Mouse (Mus musculus): ENCODE measurements at regions not wholly inside any gene's neighbourhood (a gene's known extent, or its start where the extent isn't known, plus 50 kb on each side); places are given as distances from the start of the nearest gene placed in this dataset.
A peak's percentile ranks its signal among the peaks of the same experiment; 100 is the strongest.

DNA sequence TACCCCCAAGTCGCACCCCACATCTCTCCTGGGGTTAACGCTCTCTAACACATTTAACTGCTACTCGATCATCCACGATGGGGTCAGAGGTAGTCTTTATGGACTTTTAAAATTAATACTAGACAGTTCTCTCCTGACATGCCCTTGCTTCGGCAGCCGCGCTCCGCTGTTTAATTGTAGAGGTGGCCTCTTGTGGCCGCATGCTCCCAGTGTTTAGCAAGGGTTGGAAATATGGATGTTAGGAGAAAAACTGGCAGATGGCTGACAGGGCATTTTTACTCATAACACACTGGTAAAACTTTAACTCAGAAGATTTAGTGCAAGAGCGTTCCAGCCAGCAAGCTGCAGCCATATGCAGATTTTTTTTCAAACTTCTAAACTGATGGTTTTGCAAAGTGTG is 242.7 kb downstream of the Tshz3 start:
- H3K27ac ChIP-seq (replicated peaks) = no peak overlapping the region
- H3K4me3 ChIP-seq (replicated peaks) = no peak overlapping the region
- H3K36me3 ChIP-seq = no peaks in the 10 kb centered on the region
- WGBS = 64% methylated on average over 10 of the region's 10 CpGs
- no peak for ATAC-seq (ENCODE audit: insufficient number of reproducible peaks, low FRiP score, low TSS enrichment, low read depth)
- H3K4me2 ChIP-seq (replicated peaks) = no peak overlapping the region
- no peak overlapping the region for H3K9ac ChIP-seq
- H3K27me3 ChIP-seq = no peaks in the 10 kb centered on the region
- H3K4me1 ChIP-seq = no peaks in the 10 kb centered on the region
- no peaks in the 10 kb centered on the region for H3K9me3 ChIP-seq (replicated peaks)

DNA sequence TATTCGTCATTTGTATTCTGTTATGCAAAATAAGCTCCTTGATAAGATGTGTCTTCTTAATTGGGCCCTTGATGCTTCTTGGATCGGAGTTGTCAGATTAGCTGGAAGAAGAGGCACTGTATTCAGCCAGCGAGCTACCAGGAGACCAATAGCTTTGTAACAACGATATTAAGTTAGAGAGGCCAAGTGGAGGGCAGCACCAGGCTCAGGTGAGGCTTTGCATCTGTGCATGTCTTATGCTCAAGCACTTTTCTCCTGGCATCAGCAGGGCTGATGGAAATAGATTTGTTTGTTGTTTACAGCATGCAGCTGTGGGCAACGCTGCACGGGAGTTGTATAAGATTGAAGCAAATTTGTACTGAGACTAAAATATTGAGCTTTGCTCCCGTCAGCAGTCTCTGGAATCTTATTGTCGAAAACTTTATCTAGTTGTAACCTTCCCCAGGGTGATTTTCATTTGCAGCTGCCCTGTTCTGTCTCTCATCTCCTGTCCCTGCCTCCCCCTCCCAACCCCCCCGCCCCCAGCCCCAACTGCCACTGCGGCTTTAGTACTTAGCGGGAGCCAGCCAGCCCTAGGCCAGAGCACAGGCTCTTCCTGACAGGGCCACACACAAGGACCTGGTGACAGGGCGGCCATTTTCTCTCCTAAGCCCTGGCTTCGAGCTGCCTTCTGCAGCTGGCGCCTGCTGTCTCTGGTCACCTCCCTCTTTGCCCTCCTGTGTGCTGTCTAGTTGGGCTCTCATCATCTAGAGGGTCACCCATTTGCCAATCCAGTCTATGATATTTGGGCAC is 247.3 kb downstream of the Tshz3 start:
- Histone ChIP-seq H3K4me2 (replicated peaks) (no peak overlapping the region), H3K4me3 (replicated peaks) (no peak overlapping the region), H3K9me3 (replicated peaks) (no peaks in the 10 kb centered on the region), H3K27me3 (no peaks in the 10 kb centered on the region), H3K36me3 (no peaks in the 10 kb centered on the region), H3K27ac (replicated peaks) (no peak overlapping the region), H3K9ac (no peak overlapping the region), H3K4me1 (no peaks in the 10 kb centered on the region)
- no peak for ATAC-seq (ENCODE audit: insufficient number of reproducible peaks, low FRiP score, low TSS enrichment, low read depth)
- 52% methylated on average over 14 of the region's 14 CpGs for WGBS

DNA sequence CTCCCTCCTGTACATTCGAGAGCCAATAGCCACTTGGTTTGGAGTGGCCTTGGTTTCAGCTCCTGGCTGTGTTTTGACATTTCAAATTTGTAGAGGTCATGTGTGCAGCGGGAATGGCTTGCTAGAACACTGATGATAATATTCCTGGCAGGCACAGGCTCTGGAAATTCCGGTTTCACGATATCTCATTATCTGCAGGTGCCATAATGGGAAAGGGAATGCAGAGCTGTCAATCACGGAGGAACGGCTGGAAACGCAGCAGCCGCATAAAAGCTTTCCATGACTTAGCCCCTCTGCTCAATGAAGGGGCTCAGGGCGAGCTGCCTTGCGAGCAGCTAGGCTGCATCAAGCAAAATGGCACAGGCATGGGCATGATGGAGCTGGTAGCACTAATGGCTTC is 251.6 kb downstream of the Tshz3 start:
- Histone ChIP-seq H3K9ac (no peak overlapping the region), H3K27me3 (no peaks in the 10 kb centered on the region), H3K4me1 (no peaks in the 10 kb centered on the region), H3K9me3 (replicated peaks) (no peaks in the 10 kb centered on the region), H3K4me2 (replicated peaks) (no peak overlapping the region), H3K36me3 (no peaks in the 10 kb centered on the region), H3K4me3 (replicated peaks) (no peak overlapping the region), H3K27ac (replicated peaks) (no peak overlapping the region)
- 58% methylated on average over 10 of the region's 10 CpGs for WGBS
- ATAC-seq (ENCODE audit: insufficient number of reproducible peaks, low FRiP score, low TSS enrichment, low read depth) = no peak

DNA sequence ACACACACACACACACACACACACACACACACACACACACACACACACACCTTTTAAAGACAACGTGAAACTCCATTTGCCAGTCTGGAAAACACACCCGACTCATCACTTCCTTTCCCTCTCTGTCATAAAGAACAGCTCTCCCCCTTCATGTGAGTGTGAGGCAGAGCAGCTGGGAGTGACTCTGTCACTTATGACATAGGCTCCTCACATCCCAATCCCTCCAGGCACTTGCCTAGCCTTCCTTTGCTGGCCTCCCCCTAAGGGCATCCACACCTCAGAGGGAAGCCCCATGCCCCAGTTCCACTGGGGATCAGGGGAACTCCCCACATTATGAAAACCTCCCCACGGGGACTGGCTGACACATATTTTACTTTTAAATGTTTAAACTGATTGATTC is 257.5 kb downstream of the Tshz3 start:
- Histone ChIP-seq H3K9me3 (replicated peaks) (no peaks in the 10 kb centered on the region), H3K4me1 (no peaks in the 10 kb centered on the region), H3K27ac (replicated peaks) (no peak overlapping the region), H3K4me2 (replicated peaks) (no peak overlapping the region), H3K9ac (no peak overlapping the region), H3K36me3 (no peaks in the 10 kb centered on the region), H3K27me3 (no peaks in the 10 kb centered on the region), H3K4me3 (replicated peaks) (no peak overlapping the region)
- WGBS = 43% methylated on average over 3 of the region's 3 CpGs
- ATAC-seq (ENCODE audit: insufficient number of reproducible peaks, low FRiP score, low TSS enrichment, low read depth) = no peak

DNA sequence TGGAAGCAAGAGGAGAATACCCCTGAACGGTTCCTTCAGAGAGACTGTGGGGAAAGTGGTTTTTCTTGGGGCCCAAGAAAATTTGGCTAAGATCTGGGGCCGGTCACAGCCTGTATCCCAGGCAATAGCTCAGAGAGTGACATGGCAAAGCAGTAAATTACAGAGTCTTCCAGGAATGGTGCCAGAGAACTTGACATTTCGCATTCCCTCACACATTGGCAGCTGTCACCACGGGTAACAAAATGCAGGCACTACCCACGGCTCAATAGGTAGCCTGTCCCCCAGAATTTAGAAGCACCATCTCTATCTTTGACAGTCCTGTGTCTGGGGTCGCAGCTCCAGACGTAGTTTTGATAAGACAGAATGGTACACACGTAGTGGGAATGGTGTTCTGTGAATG is 260.3 kb downstream of the Tshz3 start:
- ATAC-seq (ENCODE audit: insufficient number of reproducible peaks, low FRiP score, low TSS enrichment, low read depth) = no peak
- Histone ChIP-seq H3K4me1 (no peaks in the 10 kb centered on the region), H3K9ac (no peak overlapping the region), H3K27me3 (no peaks in the 10 kb centered on the region), H3K9me3 (replicated peaks) (no peaks in the 10 kb centered on the region), H3K4me2 (replicated peaks) (no peak overlapping the region), H3K36me3 (no peaks in the 10 kb centered on the region), H3K27ac (replicated peaks) (no peak overlapping the region), H3K4me3 (replicated peaks) (no peak overlapping the region)
- WGBS = 63% methylated on average over 8 of the region's 8 CpGs

DNA sequence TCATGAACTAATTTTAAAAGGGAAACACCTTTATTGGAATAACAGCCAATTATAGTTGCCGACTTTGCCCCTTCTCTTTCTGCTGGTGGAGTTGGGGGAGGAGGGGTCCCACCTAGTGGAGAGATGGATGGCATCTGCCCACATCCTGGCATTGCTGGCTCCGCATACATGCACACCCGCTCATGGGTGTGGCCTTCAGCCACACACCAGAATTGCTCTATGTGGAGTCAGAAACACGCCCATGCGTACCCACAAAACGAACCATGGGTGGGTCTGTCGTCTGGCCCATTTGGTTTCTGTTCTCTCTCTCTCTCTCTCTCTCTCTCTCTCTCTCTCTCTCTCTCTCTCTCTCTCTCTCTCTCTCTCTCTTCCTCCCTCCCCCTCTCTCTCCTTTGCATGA is 273.9 kb downstream of the Tshz3 start:
- Histone ChIP-seq H3K36me3 (no peaks in the 10 kb centered on the region), H3K4me2 (replicated peaks) (no peak overlapping the region), H3K27me3 (no peaks in the 10 kb centered on the region), H3K4me1 (peaks cover 11% of the 10 kb centered on the region), H3K9ac (no peak overlapping the region), H3K9me3 (replicated peaks) (no peaks in the 10 kb centered on the region), H3K4me3 (replicated peaks) (no peak overlapping the region), H3K27ac (replicated peaks) (no peak overlapping the region)
- 46% methylated on average over 7 of the region's 7 CpGs for WGBS
- 0 out of 2 replicates have a peak, but pooled peaks have one; percentile 62 for ATAC-seq (ENCODE audit: insufficient number of reproducible peaks, low FRiP score, low TSS enrichment, low read depth)

DNA sequence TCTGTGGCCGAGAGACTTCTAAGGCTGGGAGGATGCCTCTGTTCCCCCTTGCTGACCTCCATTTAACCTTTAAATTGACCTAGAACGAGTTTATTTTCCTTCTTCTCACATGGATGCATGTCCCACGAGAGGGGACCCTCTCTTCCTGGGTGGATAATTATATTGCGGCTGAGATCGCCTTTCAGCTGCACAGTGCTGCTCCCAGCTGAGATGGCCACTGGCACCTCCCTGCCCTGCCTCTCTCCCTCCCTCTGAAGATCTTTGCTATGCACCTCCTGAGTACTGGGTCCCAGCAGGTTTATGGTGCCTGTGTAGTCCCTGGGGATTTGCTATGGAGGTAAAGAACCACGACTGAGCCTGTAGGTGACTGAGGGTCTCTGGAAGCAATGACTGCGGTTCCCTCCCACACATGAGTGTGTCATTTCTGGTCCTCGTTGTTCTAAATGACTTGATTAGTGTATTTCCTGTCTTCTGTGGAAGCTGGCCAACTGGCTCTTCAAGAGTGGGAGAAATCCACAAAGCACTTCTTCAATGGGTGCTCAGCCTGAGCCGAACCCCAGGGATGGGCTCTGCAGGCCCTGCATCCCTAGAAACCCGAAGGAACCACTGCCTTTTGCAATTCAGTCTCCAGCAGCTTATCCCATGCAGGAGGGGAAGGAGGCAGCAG is 275.9 kb downstream of the Tshz3 start:
- ATAC-seq (ENCODE audit: insufficient number of reproducible peaks, low FRiP score, low TSS enrichment, low read depth) = no peak
- Histone ChIP-seq H3K27ac (replicated peaks) (no peak overlapping the region), H3K4me3 (replicated peaks) (no peak overlapping the region), H3K4me2 (replicated peaks) (no peak overlapping the region), H3K9ac (no peak overlapping the region), H3K36me3 (no peaks in the 10 kb centered on the region), H3K9me3 (replicated peaks) (no peaks in the 10 kb centered on the region), H3K27me3 (no peaks in the 10 kb centered on the region), H3K4me1 (peaks cover 11% of the 10 kb centered on the region)
- 43% methylated on average over 10 of the region's 10 CpGs for WGBS

DNA sequence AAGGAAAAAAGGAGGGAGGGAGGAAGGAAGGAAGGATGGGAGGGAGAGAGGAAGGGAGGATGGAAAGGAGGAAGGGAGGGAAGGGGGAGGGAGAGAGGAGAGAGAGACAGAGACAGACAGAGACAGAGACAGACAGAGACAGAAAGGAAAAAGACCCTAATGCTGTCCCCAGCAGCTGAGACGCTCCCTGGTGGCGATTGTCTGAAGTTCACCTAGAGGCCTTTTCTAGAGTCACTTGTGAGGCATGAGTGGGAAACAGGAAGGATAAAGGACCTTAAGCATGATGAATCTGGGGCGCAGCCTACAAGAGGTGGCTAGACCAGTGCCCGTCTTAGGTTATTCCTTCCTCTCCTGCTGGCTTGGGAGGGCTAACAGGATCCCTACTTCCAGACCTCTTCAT is 276.7 kb downstream of the Tshz3 start:
- no peak overlapping the region for H3K4me3 ChIP-seq (replicated peaks)
- no peak overlapping the region for H3K9ac ChIP-seq
- no peaks in the 10 kb centered on the region for H3K9me3 ChIP-seq (replicated peaks)
- peaks cover 11% of the 10 kb centered on the region for H3K4me1 ChIP-seq
- H3K36me3 ChIP-seq = no peaks in the 10 kb centered on the region
- no peak overlapping the region for H3K4me2 ChIP-seq (replicated peaks)
- no peak for ATAC-seq (ENCODE audit: insufficient number of reproducible peaks, low FRiP score, low TSS enrichment, low read depth)
- WGBS = 47% methylated on average over 4 of the region's 4 CpGs
- no peaks in the 10 kb centered on the region for H3K27me3 ChIP-seq
- no peak overlapping the region for H3K27ac ChIP-seq (replicated peaks)

DNA sequence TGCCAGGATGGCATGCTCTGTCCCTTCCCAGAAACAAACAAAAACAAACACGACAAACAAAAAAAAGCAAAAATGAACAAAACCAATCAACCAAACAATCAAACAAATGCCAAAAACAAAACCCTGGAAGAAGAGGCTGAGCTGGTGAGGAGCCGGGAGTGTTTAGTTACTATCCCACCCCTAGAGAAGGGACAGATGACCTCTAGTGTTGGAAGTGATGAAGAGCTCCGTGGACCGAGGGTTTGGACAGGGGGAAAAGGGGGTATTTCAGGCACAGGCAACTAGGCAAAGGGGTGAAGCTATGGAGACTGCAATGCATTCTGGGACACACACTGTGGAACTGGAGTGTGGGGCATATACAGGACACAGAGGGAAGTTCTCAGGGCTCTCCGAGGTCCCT is 277.6 kb downstream of the Tshz3 start:
- Histone ChIP-seq H3K9ac (no peak overlapping the region), H3K4me1 (peaks cover 11% of the 10 kb centered on the region), H3K4me3 (replicated peaks) (no peak overlapping the region), H3K27me3 (no peaks in the 10 kb centered on the region), H3K27ac (replicated peaks) (no peak overlapping the region), H3K9me3 (replicated peaks) (no peaks in the 10 kb centered on the region), H3K36me3 (no peaks in the 10 kb centered on the region), H3K4me2 (replicated peaks) (no peak overlapping the region)
- no peak for ATAC-seq (ENCODE audit: insufficient number of reproducible peaks, low FRiP score, low TSS enrichment, low read depth)
- 22% methylated on average over 5 of the region's 5 CpGs for WGBS

DNA sequence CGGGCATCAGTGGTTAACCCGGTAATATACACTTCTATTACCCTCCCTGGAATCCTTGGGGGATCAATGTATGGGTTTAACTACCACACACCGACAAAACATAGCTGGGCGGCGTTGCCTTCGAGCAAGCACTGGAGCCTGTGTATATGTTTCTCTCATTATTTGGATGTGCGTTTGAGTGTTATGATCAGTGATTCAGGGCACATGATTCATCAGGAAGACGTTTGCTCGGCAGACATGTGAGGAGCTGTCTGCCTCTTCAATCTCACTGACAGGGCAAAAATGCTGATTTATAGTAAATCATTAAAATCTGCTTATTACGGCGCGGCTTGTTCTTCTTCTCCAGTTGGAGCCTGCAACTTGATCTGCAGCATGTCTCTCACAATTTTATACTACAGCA is 279.9 kb downstream of the Tshz3 start:
- no peak overlapping the region for H3K4me3 ChIP-seq (replicated peaks)
- 37% methylated on average over 12 of the region's 12 CpGs for WGBS
- no peaks in the 10 kb centered on the region for H3K9me3 ChIP-seq (replicated peaks)
- no peak overlapping the region for H3K4me2 ChIP-seq (replicated peaks)
- H3K9ac ChIP-seq = no peak overlapping the region
- H3K36me3 ChIP-seq = no peaks in the 10 kb centered on the region
- no peak overlapping the region for H3K27ac ChIP-seq (replicated peaks)
- H3K4me1 ChIP-seq = peaks cover 11% of the 10 kb centered on the region
- no peak for ATAC-seq (ENCODE audit: insufficient number of reproducible peaks, low FRiP score, low TSS enrichment, low read depth)
- no peaks in the 10 kb centered on the region for H3K27me3 ChIP-seq

DNA sequence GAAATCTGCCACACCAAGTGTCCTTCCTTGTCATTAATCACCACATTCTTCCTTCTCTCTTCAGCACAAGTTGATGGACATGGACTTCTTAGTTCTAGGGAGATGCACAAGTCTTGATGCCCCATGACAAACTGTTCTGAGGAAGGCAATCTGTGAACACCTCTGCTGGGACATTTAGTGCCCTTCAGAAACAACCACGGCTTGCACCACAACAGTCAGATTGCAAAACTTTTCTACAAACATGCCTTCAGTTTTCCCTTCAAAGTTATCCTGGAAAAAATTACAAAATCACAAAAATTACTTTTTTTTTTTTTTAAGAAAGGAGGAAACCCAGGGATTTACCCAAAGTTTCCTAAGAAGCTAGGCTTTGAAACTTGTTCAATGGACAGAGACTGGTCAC is 291.5 kb downstream of the Tshz3 start:
- Histone ChIP-seq H3K36me3 (no peaks in the 10 kb centered on the region), H3K27ac (replicated peaks) (no peak overlapping the region), H3K4me3 (replicated peaks) (no peak overlapping the region), H3K4me2 (replicated peaks) (no peak overlapping the region), H3K9ac (no peak overlapping the region), H3K27me3 (no peaks in the 10 kb centered on the region), H3K4me1 (no peaks in the 10 kb centered on the region), H3K9me3 (replicated peaks) (0 out of 2 replicates have a peak, but pooled peaks cover 4% of the 10 kb centered on the region)
- WGBS = 70% methylated on average over 1 of the region's 1 CpGs
- no peak for ATAC-seq (ENCODE audit: insufficient number of reproducible peaks, low FRiP score, low TSS enrichment, low read depth)

DNA sequence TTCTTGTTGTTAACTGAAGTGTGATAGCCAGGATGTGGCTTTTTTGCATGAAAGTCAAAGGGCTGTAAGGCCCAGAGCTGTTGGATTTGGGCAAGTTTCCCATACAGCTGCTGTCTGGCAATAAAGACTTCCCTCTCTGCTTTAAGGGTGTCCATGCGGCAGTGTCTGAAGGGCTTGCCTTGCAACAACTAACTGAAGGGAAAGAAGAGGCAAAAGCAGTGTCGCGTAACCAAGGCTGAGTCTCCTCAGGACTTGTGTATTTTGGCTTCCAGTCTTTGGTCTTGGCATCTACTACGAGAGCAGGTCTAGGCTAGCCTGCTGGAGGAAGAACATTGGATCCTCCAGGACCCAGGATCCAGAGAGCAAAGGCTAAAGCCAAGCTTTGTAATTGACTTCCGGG is 306.7 kb downstream of the Tshz3 start:
- no peak for ATAC-seq (ENCODE audit: insufficient number of reproducible peaks, low FRiP score, low TSS enrichment, low read depth)
- Histone ChIP-seq H3K4me1 (peaks cover 10% of the 10 kb centered on the region), H3K27me3 (peaks cover 12% of the 10 kb centered on the region; the same call in 1 of the 2 replicates), H3K9me3 (replicated peaks) (no peaks in the 10 kb centered on the region), H3K36me3 (no peaks in the 10 kb centered on the region), H3K9ac (no peak overlapping the region), H3K27ac (replicated peaks) (no peak overlapping the region), H3K4me3 (replicated peaks) (no peak overlapping the region), H3K4me2 (replicated peaks) (no peak overlapping the region)
- 90% methylated on average over 5 of the region's 5 CpGs for WGBS
